Mouse (Mus musculus) limb, embryonic 11.5 days (tissue): ENCODE data around the gene Slc44a3. TPM values are rescaled to one million over a fixed set of nuclear protein-coding genes. Genes with fewer than 3 reads are reported as not detected.

Experiments used
- ATAC-seq: fragments of 200-750 bp; cut with Nextera tagmentation; 2 replicates; pipeline ENCODE4 v1.8.0; 2017; ENCODE audit warnings: low read depth; ENCODE audit not compliant: insufficient number of reproducible peaks, low FRiP score, low TSS enrichment
- DNase-seq: peaks from one replicate; pipeline ENCODE4 v3.0.0-alpha.2; 2015; ENCODE audit warnings: low spot score
- H3K27ac ChIP-seq: fragments of 300-500 bp; sonication (generic); replicated peaks from 2 replicates; pipeline ENCODE4 v1.5.1; 2014; ENCODE audit warnings: low read depth, mild to moderate bottlenecking, low read length
- H3K27me3 ChIP-seq: fragments of 300-500 bp; sonication (generic); 2 replicates; pipeline ENCODE4 v1.6.1; 2014; ENCODE audit warnings: mild to moderate bottlenecking, low read length, mixed read lengths; ENCODE audit not compliant: control insufficient read depth, insufficient read depth
- H3K36me3 ChIP-seq: fragments of 300-500 bp; sonication (generic); 2 replicates; pipeline ENCODE4 v1.6.1; 2014; ENCODE audit warnings: mild to moderate bottlenecking, low read length, moderate library complexity, mixed read lengths; ENCODE audit not compliant: control insufficient read depth, insufficient read depth
- H3K4me1 ChIP-seq: fragments of 300-500 bp; sonication (generic); 2 replicates; pipeline ENCODE4 v1.6.1; 2014; ENCODE audit warnings: low read length, mixed read lengths; ENCODE audit not compliant: control insufficient read depth, insufficient read depth
- H3K4me2 ChIP-seq: fragments of 300-500 bp; sonication (generic); 2 replicates; pipeline ENCODE4 v1.6.1; 2014; ENCODE audit warnings: low read depth, mild to moderate bottlenecking, moderate library complexity; ENCODE audit not compliant: severe bottlenecking
- H3K4me3 ChIP-seq: fragments of 300-500 bp; sonication (generic); 2 replicates; pipeline ENCODE4 v1.5.1; 2014; ENCODE audit warnings: low read depth, low read length
- H3K9ac ChIP-seq: fragments of 300-500 bp; sonication (generic); 2 replicates; pipeline ENCODE4 v1.6.1; 2014; ENCODE audit warnings: mild to moderate bottlenecking, low read length
- H3K9me3 ChIP-seq: fragments of 300-500 bp; sonication (generic); 2 replicates; pipeline ENCODE4 v1.6.1; 2016; ENCODE audit warnings: low read length; ENCODE audit not compliant: control insufficient read depth
- WGBS: fragments of 180-500 bp; shearing (Covaris S2); extraction: QIAGEN DNeasy Blood & Tissue Kit; methylation state at CpG from one replicate; pipeline ENCODE4 v1.1.7; 2014; 5-methylcytosine and 5-hydroxymethylcytosine counted together
- polyA plus RNA-seq: library from polyadenylated mRNA; unstranded; fragments of >200 nt; fragmentation: Nextera tagmentation; extraction: Ambion mirVana; gene quantifications from 2 replicates; pipeline ENCODE4 v1.2.1, GENCODE M21; 2014

Slc44a3 gene
- polyA plus RNA-seq, 1 experiment from 2014 or later: 0.75 TPM

DNA sequence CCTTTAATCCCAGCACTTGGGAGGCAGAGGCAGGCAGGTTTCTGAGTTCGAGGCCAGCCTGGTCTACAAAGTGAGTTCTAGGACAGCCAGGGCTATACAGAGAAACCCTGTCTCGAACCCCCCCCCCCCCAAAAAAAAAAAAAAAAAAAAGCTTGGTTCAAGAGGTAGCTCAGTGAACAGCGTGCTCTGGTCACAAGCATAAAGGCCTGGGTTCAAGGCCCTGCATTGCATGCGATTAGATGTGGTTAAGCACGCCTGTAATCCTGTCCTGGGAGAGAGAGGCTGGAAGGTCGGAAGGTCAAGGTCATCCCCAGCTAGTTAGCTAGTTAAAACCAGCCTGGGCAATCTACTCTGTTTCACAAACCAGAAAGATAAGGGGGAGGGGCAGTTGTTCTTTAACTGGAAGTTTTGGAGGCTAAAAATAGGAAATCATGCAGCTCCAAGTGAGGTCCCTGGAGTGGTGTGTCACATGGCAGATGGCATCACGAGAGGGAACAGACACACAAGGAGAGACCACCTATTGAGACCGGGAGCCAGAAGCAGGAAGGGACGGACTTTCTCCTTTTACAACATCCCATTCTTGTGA lies 113.3 kb downstream of the Slc44a3 start:
- ATAC-seq (no peak), DNase-seq (no peak)
- Histone ChIP-seq H3K27me3 (no peaks in the 10 kb centered on the region), H3K4me3 (no peak overlapping the region), H3K4me2 (no peak overlapping the region), H3K27ac (no peak overlapping the region), H3K9ac (no peak overlapping the region), H3K36me3 (no peaks in the 10 kb centered on the region), H3K4me1 (no peaks in the 10 kb centered on the region), H3K9me3 (no peaks in the 10 kb centered on the region)
- WGBS: 79% methylated on average over 8 of the region's 9 CpGs

DNA sequence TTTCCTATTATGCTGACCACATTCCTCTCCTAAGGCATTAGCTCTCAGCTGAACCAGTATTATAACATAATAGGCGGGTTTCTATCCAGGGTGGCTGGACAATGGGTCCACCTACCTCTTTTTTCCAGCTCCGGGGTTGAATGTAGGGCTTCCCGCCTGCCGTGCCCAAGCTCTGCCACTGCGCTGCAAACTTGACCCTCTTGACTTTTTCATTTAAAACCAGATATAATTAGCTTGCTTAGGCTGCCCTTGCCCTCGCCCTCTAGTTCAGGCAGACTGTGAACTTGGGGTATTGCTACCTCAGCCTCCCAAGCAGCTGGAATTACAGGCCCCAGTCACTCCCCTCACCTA lies 114.0 kb downstream of the Slc44a3 start:
- Histone ChIP-seq H3K9me3 (no peaks in the 10 kb centered on the region), H3K4me1 (no peaks in the 10 kb centered on the region), H3K27ac (no peak overlapping the region), H3K4me2 (no peak overlapping the region), H3K27me3 (no peaks in the 10 kb centered on the region), H3K9ac (no peak overlapping the region), H3K36me3 (no peaks in the 10 kb centered on the region), H3K4me3 (no peak overlapping the region)
- no peak for ATAC-seq
- 77% methylated on average over 6 of the region's 6 CpGs for WGBS
- no peak for DNase-seq

DNA sequence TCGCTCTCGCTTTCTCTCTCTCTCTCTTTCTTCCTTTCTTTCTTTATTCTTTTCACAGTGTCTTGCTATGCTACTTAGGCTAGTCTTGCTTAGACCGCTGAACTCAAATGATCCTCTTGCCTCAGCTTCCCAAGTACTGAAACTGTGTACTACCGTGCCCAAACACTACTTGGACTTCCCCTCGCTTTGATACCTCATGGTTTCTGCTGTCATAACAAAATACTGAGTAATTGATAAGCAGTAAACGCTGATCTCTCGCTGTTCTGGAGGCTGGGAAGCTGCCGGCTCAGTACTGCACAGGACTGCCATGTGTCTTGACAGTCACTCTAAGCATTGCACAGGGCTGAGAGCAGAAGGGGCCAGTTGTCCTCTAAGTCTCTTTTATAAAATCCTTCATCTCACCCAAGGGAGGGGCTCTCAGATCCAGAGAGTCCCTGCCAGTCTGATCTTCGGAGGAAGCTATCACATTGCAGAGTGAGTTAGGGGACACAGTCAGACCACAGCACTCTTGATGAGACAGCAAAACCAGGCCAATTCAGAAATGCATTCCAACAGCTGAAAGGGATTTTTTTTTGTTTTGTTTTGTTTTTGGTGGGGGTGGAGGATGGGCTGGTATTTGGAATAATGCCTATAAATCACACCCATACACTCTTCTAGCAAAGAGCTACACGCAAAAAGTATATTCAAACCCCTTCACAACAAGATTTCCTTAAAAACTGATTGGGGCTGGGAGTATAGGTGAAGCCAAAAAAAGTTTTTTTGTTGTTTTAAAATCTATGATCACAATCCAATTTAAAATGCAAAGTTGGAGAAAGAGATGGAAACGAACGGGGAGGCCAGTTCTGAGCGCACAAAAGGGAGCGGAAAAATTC lies 114.6 kb downstream of the Slc44a3 start:
- no peak overlapping the region for H3K4me2 ChIP-seq
- H3K9me3 ChIP-seq: no peaks in the 10 kb centered on the region
- H3K27me3 ChIP-seq: no peaks in the 10 kb centered on the region
- H3K4me3 ChIP-seq: no peak overlapping the region
- H3K36me3 ChIP-seq: no peaks in the 10 kb centered on the region
- H3K27ac ChIP-seq: no peak overlapping the region
- H3K4me1 ChIP-seq: no peaks in the 10 kb centered on the region
- no peak overlapping the region for H3K9ac ChIP-seq
- no peak for ATAC-seq
- 82% methylated on average over 14 of the region's 14 CpGs for WGBS
- DNase-seq: no peak

DNA sequence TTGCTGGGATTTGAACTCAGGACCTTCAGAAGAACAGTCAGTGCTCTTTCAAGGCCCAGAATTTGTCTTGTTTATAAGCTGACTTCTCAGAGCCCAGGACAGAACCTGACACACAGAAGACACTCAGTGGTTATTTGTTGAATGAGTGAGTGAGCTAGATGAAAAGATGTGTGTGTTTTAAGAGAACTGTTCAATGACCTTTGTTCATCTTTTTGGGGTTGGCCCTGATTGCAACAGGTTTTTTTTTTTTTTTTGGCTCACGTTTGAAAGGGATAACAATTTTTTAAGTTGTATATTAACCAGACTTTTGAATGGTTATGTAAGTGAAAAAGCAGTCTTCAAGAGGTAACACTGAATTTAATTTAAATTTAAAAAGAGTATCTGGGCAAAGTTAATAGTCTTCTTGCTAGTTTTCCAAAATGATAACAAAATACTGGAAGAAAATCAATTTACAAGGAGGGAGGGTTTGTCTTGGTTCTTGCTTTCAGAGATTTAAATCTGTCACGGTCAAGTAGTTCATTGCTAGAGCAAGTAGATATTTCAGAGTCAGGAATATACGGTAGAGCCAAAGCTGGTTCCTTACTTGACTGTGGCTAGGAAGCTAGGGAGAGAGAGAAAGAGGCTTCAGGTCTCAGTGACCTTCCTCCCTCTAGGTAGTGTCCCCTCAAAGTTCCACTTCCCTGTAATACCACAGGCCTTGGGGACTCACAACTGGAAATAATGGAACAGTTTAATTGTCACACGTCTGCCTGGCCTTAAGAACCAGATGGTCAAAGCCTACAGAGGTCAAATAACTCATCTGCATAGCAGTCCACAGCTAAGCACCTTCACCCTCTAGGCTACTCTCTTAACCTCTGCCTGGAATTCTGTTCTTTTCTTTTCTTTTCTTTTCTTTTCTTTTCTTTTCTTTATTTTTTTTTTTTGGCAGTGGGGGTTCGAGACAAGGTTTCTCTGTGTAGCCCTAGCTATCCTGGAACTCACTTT lies 115.7 kb downstream of the Slc44a3 start:
- Histone ChIP-seq H3K36me3 (no peaks in the 10 kb centered on the region), H3K27me3 (no peaks in the 10 kb centered on the region), H3K27ac (no peak overlapping the region), H3K9me3 (no peaks in the 10 kb centered on the region), H3K9ac (no peak overlapping the region), H3K4me3 (no peak overlapping the region), H3K4me1 (no peaks in the 10 kb centered on the region), H3K4me2 (no peak overlapping the region)
- DNase-seq: no peak
- WGBS: 73% methylated on average over 5 of the region's 5 CpGs
- ATAC-seq: no peak

DNA sequence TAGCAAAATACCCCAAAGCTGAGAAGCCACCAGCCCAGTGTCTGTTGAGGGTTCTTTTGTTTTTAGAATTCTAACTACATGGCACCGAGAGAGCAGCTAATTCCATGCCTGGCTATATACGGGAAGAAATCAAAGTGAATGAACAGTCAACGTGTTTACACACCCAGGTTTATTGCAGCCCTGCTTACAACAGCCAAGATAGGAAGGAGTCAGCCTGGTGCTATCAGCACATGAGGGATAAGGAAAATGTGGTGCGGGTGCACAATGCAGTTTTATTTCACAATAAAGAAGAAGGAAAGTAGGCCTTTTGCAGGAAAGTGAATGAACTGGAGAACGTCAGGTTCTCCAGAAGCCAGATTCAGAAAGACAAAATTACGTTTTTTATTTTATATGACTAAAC lies 120.8 kb downstream of the Slc44a3 start:
- Histone ChIP-seq H3K9me3 (no peaks in the 10 kb centered on the region), H3K4me1 (no peaks in the 10 kb centered on the region), H3K4me2 (no peak overlapping the region), H3K27me3 (no peaks in the 10 kb centered on the region), H3K27ac (no peak overlapping the region), H3K9ac (no peak overlapping the region), H3K4me3 (no peak overlapping the region), H3K36me3 (no peaks in the 10 kb centered on the region)
- ATAC-seq (no peak), DNase-seq (no peak)
- WGBS: 53% methylated on average over 6 of the region's 6 CpGs

Other genes with a start within 250 kb of the Slc44a3 start
- 0.95 and 1.4 TPM in 2 replicates for gene Tmem56, start 249.3 kb downstream of the Slc44a3 start, polyA plus RNA-seq
- 32.4 and 37.0 TPM in 2 replicates for gene Alg14, start 240.6 kb downstream of the Slc44a3 start, polyA plus RNA-seq
- gene Cnn3, start 105.9 kb downstream of the Slc44a3 start, polyA plus RNA-seq: 840 and 843 TPM in 2 replicates
- not detected in 2 replicates for gene 4930432M17Rik, start 138.4 kb upstream of the Slc44a3 start, polyA plus RNA-seq
- 4.4 and 5.1 TPM in 2 replicates for gene F3, start 191.1 kb upstream of the Slc44a3 start, polyA plus RNA-seq